Mouse (Mus musculus) lung, postnatal 4 days (tissue): ENCODE results near the gene Naa16.

Experiments
- DNase-seq, 2 experiments: peaks; one replicate each; pipeline ENCODE4 v3.0.0; 2021

Gene Naa16

GRCm38 (mm10) chr14:79296201-79296600 lies 94.4 kb downstream of the Naa16 start:
- no peak for DNase-seq

DNA sequence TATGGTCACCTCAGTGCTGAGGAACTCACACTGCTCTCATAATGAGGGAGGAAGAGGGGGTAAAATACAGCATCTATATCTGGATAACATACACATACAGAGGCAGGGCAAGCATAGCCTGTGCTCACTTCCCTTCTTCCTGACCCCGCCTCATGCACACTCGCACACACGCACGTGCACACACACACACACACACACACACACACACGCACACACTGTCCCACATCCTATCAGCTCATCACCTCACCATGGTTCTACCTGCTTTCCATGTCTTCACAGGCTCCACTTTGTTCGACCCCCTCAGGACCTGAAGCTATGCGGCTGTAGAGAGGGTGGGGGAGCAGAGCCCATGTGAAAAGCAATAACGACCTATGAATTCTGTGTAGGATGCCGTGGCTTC lies 95.0 kb downstream of the Naa16 start:
- DNase-seq = no peak

DNA sequence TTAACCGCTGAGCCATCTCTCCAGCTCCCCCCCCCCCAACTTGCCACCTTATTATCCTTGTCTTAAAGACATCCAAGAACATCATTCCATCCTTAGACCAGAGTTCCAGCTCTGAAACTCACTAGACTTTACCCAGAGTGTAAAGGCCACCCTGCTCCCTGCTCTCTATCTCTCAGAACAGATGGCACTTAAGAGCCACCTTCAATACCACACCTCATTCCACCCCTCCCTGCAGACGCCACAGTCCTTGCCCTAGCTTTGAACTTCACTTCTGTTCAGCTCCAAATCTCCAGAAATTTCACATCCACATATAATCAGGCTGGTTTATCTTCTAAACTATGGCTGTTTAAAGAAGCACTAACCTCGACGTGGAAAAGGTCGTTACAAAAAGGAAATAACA lies 95.6 kb downstream of the Naa16 start:
- no peak for DNase-seq

- no peak for DNase-seq
Measured at GRCm38 (mm10) chr14:79294051-79294814, 96.3 kb downstream of the Naa16 start.

GRCm38 (mm10) chr14:79293119-79293780 lies 97.3 kb downstream of the Naa16 start:
- peak; percentile 49 to 53 for DNase-seq

GRCm38 (mm10) chr14:79291629-79292028 lies 98.9 kb downstream of the Naa16 start:
- DNase-seq = no peak

DNA sequence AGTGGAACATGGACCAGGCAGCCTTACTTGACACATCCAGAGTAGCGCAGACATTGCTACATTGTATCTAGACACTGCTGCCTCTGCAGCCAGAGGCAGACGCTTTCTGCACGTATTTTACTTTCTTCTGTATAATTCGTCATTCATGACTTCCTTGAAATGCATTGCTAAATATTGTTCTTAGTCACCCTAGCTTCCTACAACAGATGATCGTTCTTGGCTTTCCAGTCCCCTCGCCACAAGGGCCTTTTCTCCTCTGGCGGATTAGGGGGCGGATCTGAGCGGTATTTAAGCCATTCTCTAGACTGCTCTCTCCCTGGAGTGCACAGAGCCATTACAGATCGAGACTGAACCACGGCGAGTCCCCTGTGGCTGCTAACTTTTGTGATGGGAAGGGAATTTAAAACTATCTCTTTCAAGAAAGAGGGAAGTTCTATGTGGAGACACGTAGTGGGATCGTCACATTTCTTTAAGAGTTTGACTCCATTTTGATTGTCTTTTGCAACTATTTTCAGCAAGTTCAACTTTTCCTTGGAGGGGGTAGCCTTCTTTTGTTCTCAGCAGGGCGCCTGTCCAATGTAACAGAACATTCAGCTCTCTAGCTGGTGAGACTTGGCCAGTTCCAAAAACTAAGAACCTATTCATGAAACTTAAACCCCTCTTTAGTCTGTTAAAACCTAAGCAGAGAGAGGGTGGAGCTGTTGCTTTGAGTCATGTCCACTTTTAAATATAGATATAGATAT lies 99.7 kb downstream of the Naa16 start:
- DNase-seq = no peak

DNA sequence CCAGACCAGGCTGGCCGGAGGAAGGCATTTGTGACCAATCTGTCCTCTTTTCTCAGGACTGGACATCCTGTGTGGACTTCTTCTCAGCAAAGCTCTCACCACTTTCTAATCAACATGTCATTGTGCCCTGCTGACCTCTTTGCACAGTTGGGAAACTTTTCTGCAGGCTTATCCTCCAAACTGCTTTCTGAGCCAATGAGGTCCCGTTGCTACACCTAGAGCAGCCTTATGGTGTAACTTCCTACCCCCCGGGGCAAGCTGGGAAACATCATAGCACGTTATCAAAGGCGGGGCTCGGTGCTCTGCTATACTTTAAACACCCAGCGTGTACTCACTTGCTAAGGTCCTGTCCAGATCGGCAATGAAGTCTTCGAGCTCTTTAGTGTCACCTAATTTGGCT lies 100.7 kb downstream of the Naa16 start:
- DNase-seq = no peak

DNA sequence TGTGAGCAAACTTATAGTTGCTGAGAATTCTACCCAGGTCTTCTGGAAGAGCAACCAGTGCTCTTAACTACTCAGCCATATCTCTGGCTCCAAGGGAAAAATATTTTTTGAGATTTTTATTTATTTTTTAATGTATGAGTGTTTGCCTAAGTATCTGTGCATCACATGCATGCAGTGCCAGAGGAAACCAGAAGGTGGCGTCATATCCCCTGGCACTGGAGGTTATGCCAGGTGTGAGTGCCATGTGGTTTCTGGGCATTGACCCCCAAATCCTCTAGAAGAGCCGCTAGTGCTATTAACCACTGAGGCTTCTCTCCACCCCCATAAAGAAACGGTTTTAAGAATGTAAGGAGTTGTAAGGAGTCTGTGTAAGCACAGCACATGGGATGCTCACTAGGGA lies 102.3 kb downstream of the Naa16 start:
- peak in 1 of 2 experiments; percentile 56 for DNase-seq

DNA sequence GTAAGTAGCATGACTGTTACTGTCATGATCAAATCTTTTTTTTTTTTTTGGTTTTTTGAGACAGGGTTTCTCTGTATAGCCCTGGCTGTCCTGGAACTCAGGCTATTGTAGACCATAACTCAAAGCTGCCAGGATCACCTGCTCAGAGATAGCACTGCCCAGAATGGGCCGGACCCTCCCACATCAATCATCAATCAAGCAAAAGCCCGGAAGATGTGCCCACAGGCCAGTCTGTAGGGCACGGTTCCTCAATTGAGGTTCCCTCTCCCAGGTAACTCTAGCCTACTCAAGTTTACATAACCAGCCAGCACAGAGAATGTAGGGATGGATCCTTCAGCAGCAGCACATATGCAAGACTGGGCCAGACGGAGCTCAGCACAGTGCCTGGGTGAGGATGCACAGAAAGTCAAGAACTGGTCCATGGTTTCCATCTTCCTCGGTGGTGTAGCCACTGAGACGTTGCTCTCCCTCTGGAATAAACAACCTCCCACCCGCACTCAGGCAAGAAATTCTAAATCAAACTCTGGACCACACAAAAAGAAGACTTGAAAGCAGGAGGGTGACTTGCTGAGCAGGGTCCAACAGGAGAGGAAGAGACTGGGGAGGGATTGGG lies 103.2 kb downstream of the Naa16 start:
- peak in 1 of 2 experiments; percentile 4 for DNase-seq

DNA sequence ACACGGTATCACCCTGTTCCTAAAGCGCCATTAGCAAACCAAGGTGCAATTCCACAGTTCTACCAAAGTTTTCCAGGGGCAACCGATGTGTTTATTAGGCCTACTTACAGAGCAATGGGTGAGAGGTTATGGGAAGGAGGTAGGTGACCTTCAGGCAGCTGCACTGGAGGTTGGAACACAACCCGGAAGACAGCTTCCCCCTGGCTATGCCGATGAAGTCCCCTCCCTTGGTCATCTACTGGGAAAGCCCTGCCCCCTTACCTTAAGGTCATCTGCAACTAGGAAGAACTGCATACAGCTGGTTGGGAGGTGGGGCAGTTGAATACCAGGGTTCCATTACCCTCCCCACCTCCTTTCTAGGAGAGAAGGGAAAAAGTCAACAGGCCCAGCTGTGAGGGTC lies 105.0 kb downstream of the Naa16 start:
- DNase-seq = peak in 1 of 2 experiments; percentile 3

DNA sequence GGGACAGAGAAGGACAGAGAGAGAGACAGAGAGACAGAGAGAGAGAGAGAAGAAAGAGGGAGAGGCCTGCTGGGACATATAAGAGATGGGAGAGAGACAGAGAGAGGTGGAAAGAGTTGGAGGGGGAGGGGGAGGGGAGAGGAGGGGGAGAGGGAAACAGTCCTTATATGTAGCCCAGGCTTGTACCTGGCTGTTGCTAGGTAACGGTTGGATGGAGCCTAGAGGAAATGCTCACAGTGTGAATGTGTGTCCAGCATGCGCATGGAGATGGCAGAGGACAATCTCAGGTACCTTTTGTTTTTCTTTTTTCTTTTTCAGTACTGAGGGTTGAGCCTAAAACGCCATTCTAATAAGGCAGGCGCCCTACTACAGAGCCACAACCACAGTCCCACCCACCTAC lies 106.0 kb downstream of the Naa16 start:
- no peak for DNase-seq

DNA sequence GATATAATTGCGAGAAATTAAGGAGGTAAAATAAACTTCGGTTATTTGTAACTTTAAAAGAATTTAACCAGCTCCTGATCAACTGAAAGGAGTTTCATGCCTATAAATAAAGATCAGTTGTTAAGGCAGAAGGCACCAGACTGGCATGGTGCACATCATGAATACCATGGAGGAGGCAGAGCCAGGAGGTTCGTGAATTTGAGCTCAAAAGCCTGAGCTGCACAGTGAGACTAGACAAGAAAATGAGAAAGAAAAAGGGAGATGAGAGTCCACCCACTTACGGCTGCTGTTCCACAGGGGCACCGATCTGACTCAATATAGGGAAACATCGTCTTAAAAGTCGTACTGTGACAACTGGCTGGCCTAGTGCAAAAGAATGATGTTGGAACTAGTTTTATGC lies 106.6 kb downstream of the Naa16 start:
- DNase-seq = no peak

- peak; percentile 38 to 58 for DNase-seq
Measured at GRCm38 (mm10) chr14:79281894-79282553, 108.6 kb downstream of the Naa16 start.

- DNase-seq = peak in 1 of 2 experiments; percentile 16
Measured at GRCm38 (mm10) chr14:79280456-79280855, 110.1 kb downstream of the Naa16 start.

DNA sequence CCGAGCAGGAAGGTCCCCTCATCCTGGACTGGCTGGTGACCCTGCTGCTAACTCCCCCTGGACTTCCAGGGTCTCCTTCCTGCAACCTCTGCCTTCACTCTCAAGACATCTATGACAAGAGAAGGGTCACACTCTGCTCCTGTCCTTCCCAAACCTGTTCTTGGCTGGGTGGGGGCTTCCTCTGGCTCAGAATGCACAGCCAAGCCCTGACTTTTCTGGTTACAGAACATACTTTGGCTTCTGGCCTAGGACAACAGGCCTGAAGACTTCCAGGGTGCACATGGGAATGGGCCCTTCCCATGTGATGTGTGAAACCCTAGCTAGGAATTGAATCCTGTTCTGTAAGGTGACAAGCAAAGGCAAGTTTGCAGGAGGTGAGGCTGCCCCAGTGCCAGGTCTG lies 111.1 kb downstream of the Naa16 start:
- DNase-seq = peak in 1 of 2 experiments; percentile 19

GRCm38 (mm10) chr14:79278927-79279326 lies 111.7 kb downstream of the Naa16 start:
- DNase-seq = peak in 1 of 2 experiments; percentile 6

GRCm38 (mm10) chr14:79277922-79278321 lies 112.7 kb downstream of the Naa16 start:
- DNase-seq = peak in 1 of 2 experiments; percentile 13

GRCm38 (mm10) chr14:79275870-79276395 lies 114.6 kb downstream of the Naa16 start:
- DNase-seq = peak in 1 of 2 experiments; percentile 13

DNA sequence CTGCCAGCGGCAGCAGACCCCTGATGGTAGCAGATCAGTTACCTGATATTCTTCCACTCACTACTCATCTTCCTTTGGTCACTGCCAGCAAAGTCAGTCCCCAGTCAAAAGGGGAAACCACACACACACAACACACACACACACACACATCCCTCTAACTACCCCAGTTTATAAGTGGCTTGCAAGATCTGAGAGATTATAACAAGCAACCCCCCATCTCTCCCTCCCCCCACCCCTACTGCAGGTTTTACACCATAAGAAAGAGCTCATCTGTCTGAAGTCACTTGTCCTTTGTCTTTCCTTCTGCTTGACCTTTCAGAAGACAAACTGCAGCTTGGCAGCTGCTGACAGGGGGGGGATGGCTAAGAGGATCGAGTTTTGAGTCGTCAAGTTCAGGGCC lies 115.1 kb downstream of the Naa16 start:
- no peak for DNase-seq
